Mouse (Mus musculus) bone marrow, adult 2 months (tissue): ENCODE measurements around the gene Reps1. TPM values are rescaled to one million over a fixed set of nuclear protein-coding genes. Genes with fewer than 3 reads are reported as not detected.

ENCODE experiments used
- H3K27ac ChIP-seq: fragments of 200-500 bp; 2 replicates; pipeline ENCODE4 v1.5.1; 2012; ENCODE audit warnings: low read depth, mild to moderate bottlenecking, control low read depth, inconsistent platforms, low read length; ENCODE audit not compliant: control insufficient read depth, poor library complexity, insufficient read depth
- H3K4me1 ChIP-seq: fragments of 200-500 bp; 2 replicates; pipeline ENCODE4 v1.6.1; 2011; ENCODE audit warnings: low read length; ENCODE audit not compliant: control insufficient read depth, insufficient read depth
- H3K4me3 ChIP-seq: fragments of 200-500 bp; replicated peaks from 2 replicates; pipeline ENCODE3; 2011; ENCODE audit warnings: mild to moderate bottlenecking, low read depth, low read length, control low read depth; ENCODE audit not compliant: control insufficient read depth
- CTCF ChIP-seq: fragments of 200-500 bp; IDR thresholded peaks from 2 replicates; pipeline ENCODE4 v1.5.1; 2011; ENCODE audit warnings: low read length, control low read depth; ENCODE audit not compliant: control insufficient read depth, insufficient read depth
- POLR2A ChIP-seq: fragments of 200-500 bp; IDR thresholded peaks from 2 replicates; pipeline ENCODE4 v1.6.1; 2011; ENCODE audit warnings: low read depth, mild to moderate bottlenecking, control low read depth, low read length, borderline replicate concordance; ENCODE audit not compliant: control insufficient read depth
- WGBS: fragments of 180-500 bp; shearing (Covaris S2); methylation state at CpG from one replicate; pipeline ENCODE4 v1.1.7; 2018; 5-methylcytosine and 5-hydroxymethylcytosine counted together
- polyA plus RNA-seq: library from polyadenylated mRNA; stranded (reverse); fragments of >200 nt; gene quantifications from 2 replicates; pipeline ENCODE4 v1.2.4, GENCODE M21; 2011; ENCODE audit warnings: low replicate concordance; ENCODE audit not compliant: missing spikeins, insufficient read depth, insufficient read length

Gene Reps1
- polyA plus RNA-seq, 1 experiment, result 24.6 TPM

GRCm38 (mm10) chr10:18022312-18022711 is 33.3 kb upstream of the Reps1 start:
- Histone ChIP-seq H3K4me3 (peak overlapping the region; percentile 85), H3K27ac (peak overlapping the region; percentile 78), H3K4me1 (no peaks in the 10 kb centered on the region; the same call in 1 of the 2 replicates)
- WGBS, result under 1% methylated on average over 21 of the region's 21 CpGs
- TF ChIP-seq POLR2A (no peak), CTCF (no peak)

- WGBS, result under 1% methylated on average over 37 of the region's 37 CpGs
- peak within 1 kb of the TSS; percentile 86 for H3K27ac ChIP-seq
- TF ChIP-seq CTCF (peak; percentile 10; the same call in 1 of the 2 replicates), POLR2A (peak; percentile 69)
- peak within 1 kb of the TSS; percentile 85 for H3K4me3 ChIP-seq
- no peaks in the 10 kb centered on the region; the same call in 1 of the 2 replicates for H3K4me1 ChIP-seq
These were observed 32.8 kb upstream of the Reps1 start, which contains the start of gene Abracl for GRCm38 (mm10) chr10:18022741-18023347. Gene Abracl (minus strand): TSS chr10:18023288.

DNA sequence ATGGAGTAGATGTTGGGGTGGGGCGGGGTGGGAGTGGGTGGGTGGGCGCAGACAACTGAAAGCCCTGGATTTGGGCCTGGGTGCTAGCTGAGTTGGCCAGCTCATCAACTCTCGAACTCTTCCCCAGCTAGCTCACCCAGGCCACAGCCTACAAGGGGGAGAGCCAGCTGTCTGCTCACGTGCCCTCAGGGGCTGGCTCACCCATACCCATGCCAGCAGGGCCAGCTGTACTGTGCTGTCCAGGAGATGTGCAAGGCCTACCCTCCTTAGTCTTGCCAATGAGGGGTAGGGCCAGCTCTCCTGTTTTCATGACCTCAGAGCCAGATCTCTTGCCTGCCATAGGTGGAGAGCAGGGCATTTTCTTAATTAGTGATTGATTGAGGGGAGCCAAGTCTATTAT is 21.3 kb upstream of the Reps1 start:
- Histone ChIP-seq H3K4me3 (no peak overlapping the region), H3K27ac (no peak overlapping the region), H3K4me1 (no peaks in the 10 kb centered on the region)
- 85% methylated on average over 4 of the region's 4 CpGs for whole genome bisulfite sequencing
- no peak for TF ChIP-seq POLR2A
- TF ChIP-seq CTCF, result no peak

- H3K4me1 ChIP-seq, result no peaks in the 10 kb centered on the region
- no peak overlapping the region for H3K27ac ChIP-seq
- TF ChIP-seq CTCF (no peak), POLR2A (no peak)
- no peak overlapping the region for H3K4me3 ChIP-seq
- 79% methylated on average over 5 of the region's 5 CpGs for WGBS
These were observed 18.8 kb upstream of the Reps1 start for GRCm38 (mm10) chr10:18036849-18037248.

DNA sequence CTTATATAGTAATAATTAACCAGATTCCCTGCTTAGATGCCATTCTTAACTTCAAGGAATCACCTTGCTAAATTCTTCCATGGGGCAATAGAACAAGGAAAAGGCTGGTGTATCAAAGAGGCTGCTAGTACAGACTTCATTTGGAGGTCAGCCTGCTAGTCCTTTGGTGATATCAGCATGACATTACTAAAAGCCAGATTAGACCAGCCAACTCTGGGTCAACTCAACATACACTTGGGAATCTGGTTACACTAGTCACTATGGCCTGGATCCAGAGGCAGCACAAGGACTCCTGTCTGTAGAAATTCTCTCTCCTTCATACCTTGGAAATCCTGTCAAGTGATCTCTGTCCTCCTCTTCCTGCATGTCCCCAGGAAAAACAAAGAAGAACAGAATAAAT is 9.3 kb upstream of the Reps1 start:
- TF ChIP-seq CTCF (no peak), POLR2A (no peak)
- no peak overlapping the region for H3K27ac ChIP-seq
- no peaks in the 10 kb centered on the region for H3K4me1 ChIP-seq
- no peak overlapping the region for H3K4me3 ChIP-seq

- TF ChIP-seq POLR2A (no peak), CTCF (no peak)
- Histone ChIP-seq H3K4me1 (no peaks in the 10 kb centered on the region), H3K4me3 (no peak overlapping the region), H3K27ac (no peak overlapping the region)
- whole genome bisulfite sequencing, result 80% methylated on average over 10 of the region's 10 CpGs
These were observed 8.1 kb upstream of the Reps1 start for GRCm38 (mm10) chr10:18047380-18048146.

DNA sequence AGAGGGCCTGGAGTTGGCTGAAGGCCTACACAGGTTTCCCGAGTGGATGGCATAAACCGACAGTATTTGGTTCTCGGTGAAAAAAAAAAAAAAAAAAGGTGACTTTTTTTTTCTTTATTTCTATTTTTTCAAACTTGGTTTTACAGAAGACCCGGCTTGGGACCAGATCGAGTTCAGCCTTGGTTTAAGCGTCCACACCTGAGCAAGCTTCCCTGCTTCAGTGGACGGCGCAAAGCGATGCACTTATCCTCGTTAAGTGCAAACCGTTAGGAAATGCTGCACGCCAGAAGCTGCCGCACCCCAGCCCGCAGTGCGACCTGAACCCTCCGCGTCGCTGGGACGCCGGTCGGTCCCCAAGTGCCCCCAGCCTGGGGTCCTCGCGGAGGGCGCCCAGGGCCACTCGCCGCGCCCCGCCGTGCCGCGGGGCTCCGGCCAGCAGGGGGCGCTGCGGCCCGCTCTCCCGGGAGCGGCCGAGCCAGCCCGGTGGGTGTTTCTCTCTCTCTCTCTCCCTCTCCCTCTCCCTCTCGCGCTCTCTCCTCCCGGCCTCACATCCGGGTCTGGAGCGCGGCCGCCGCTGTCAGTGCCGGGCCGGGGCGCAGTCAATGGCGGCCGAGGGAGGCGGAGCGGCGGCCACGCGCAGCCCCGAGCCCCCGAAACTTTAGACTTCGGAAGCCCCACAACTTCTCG is 509 bp upstream of the Reps1 start:
- 1% methylated on average over 61 of the region's 61 CpGs for WGBS
- H3K27ac ChIP-seq, result peak overlapping the region; percentile 90
- peaks cover 2% of the 10 kb centered on the region; the same call in 1 of the 2 replicates for H3K4me1 ChIP-seq
- H3K4me3 ChIP-seq, result peak overlapping the region; percentile 99
- peak; percentile 67 for TF ChIP-seq CTCF
- TF ChIP-seq POLR2A, result peak; percentile 46; the same call in 1 of the 2 replicates

- TF ChIP-seq POLR2A (no peak), CTCF (no peak)
- Histone ChIP-seq H3K27ac (no peak overlapping the region), H3K4me3 (peak overlapping the region; percentile 99), H3K4me1 (peaks cover 2% of the 10 kb centered on the region; the same call in 1 of the 2 replicates)
- 1% methylated on average over 8 of the region's 8 CpGs for WGBS
These were observed 707 bp downstream of the Reps1 start for GRCm38 (mm10) chr10:18056391-18056745.
